Comparison of ENCODE assay signal across 26 mouse cellular contexts in the genomic region with DNA sequence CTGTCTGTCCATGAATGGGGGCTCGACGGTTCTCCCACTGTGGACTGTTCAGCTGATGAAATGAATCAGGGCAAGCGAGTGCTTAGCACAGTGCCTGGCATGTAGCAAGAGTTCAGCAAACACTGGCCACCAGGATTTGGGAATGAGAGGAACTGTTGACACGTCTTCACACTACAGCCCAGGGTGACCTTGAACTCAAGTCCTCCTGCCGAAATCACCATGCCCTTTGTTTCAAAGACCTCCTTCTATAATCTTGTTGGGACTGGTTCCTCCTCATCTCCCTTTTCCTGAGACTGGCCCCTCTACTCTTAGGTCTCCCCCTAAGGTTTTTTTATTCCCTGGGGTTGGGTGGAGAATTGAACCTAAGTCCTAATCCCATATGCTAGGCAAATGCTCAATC. TPM values are rescaled to one million over a fixed set of nuclear protein-coding genes. Genes with fewer than 3 reads are reported as not detected.
DNase-seq lines count a peak whose midpoint lies in the region; ATAC-seq and TF ChIP-seq lines count a peak whose summit lies in the region.
"Had no signal": no experiment of that assay in that cellular context is flagged by ENCODE, and none has a peak within 500 bp of the region (broad histone marks: within the 10 kb centered on the region; RNA-seq: fewer than 3 reads in every experiment).

No protein-coding gene starts in this region.

- ATAC-seq in heart, embryonic 12.5 days (ENCODE audit: insufficient number of reproducible peaks, low FRiP score): no peak
- ATAC-seq: activated CD4-positive, CD25-positive, alpha-beta regulatory T cell, adult 4 months; CD4-positive, CD25-positive, alpha-beta regulatory T cell, adult 4 months; Patski had no signal

- peak overlapping the region; percentile 97 for H3K27ac ChIP-seq in gastrocnemius, adult 2 months
- H3K27ac ChIP-seq in heart, embryonic 12.5 days (ENCODE audit: poor library complexity, severe bottlenecking): no peak overlapping the region
- no peak overlapping the region for H3K27ac ChIP-seq in heart, embryonic 10.5 days

- H3K36me3 ChIP-seq in heart, embryonic 12.5 days: peaks cover 2% of the 10 kb centered on the region
- H3K36me3 ChIP-seq in heart, embryonic 10.5 days: peaks cover 9% of the 10 kb centered on the region
- H3K36me3 ChIP-seq: G1E had no signal

- peaks cover 5% of the 10 kb centered on the region for H3K9me3 ChIP-seq in heart, embryonic 12.5 days (replicated peaks)
- H3K9me3 ChIP-seq in heart, embryonic 10.5 days: 0 out of 2 replicates have a peak, but pooled peaks cover 4% of the 10 kb centered on the region
- H3K9me3 ChIP-seq: G1E had no signal

- H3K4me1 ChIP-seq in heart, embryonic 12.5 days (replicated peaks): peaks cover 24% of the 10 kb centered on the region
- peaks cover 44% of the 10 kb centered on the region for H3K4me1 ChIP-seq in heart, embryonic 10.5 days

- 88% methylated on average over 5 of the region's 5 CpGs for WGBS in heart, embryonic 12.5 days
- 86% methylated on average over 5 of the region's 5 CpGs for WGBS in heart, embryonic 10.5 days

- H3K9ac ChIP-seq in heart, embryonic 12.5 days: no peak overlapping the region

- DNase-seq in gastrocnemius, adult 2 months: no peak
- no peak for DNase-seq in gastrocnemius, adult 8-10 months (ENCODE audit: low spot score in 2 of 2)
- DNase-seq in ES-CJ7 (ENCODE audit: low read depth, low spot score) (peak; percentile 57), R1 (ENCODE audit: low read depth, low spot score) (peak; percentile 52), ZHBTc4 (ENCODE audit: low read depth, low spot score) (peak; percentile 73)
- DNase-seq in thymus, adult 18-20 months: no peak
- no peak for DNase-seq in heart, embryonic 10.5 days (ENCODE audit: low spot score)
- DNase-seq: adrenal gland, adult 2 months; adrenal gland, adult 8-10 months; adrenal gland, postnatal 10 days; adrenal gland, postnatal 25 days; adrenal gland, postnatal 36 days; cerebellum, adult 11 months; cerebellum, adult 11-12 months; cerebellum, adult 18-20 months; cerebellum, adult 2 months; cerebellum, adult 8-10 months had no signal

- H3K4me3 ChIP-seq in gastrocnemius, adult 2 months: no peak overlapping the region
- no peak overlapping the region for H3K4me3 ChIP-seq in heart, embryonic 12.5 days
- no peak overlapping the region for H3K4me3 ChIP-seq in heart, embryonic 10.5 days

- no peak overlapping the region for H3K4me2 ChIP-seq in heart, embryonic 12.5 days

- no peak for TF ChIP-seq CTCF in gastrocnemius, adult 2 months (IDR thresholded peaks at IDR 0.05)

- no peaks in the 10 kb centered on the region for H3K27me3 ChIP-seq in heart, embryonic 12.5 days (replicated peaks)
- no peaks in the 10 kb centered on the region for H3K27me3 ChIP-seq in heart, embryonic 10.5 days (ENCODE audit: insufficient read depth, poor library complexity, severe bottlenecking)
- H3K27me3 ChIP-seq: CH12.LX, Patski had no signal

- intact Hi-C loops in gastrocnemius, adult 2 months (cut with DNase I): no loop called here

RNA-seq across cellular contexts. Expression of gene Trim63, which starts 2.6 kb away (rescaled TPM):
- total RNA-seq in gastrocnemius, adult 2 months (2021): 100 to 1,000 TPM; 250 to 325 TPM
- total RNA-seq in gastrocnemius, adult 8-10 months (2022): 100 to 1,000 TPM; 202 to 681 (median 229) TPM
- 90.7 and 93.9 TPM in 2 replicates for polyA plus RNA-seq in heart, embryonic 12.5 days (2016; fragmentation: Nextera tagmentation; extraction: Ambion mirVana)
- 47.5 and 77.0 TPM in 2 replicates for polyA plus RNA-seq in heart, embryonic 10.5 days (2016; fragmentation: Nextera tagmentation; extraction: Ambion mirVana)
- total RNA-seq: adrenal gland, adult 2 months; adrenal gland, adult 8-10 months; adrenal gland, postnatal 14 days; adrenal gland, postnatal 25 days; adrenal gland, postnatal 36 days; G1E; MEL had no signal
- polyA plus RNA-seq: activated CD4-positive, CD25-positive, alpha-beta regulatory T cell, adult 4 months; CD4-positive, CD25-positive, alpha-beta regulatory T cell, adult 4 months; G1E had no signal

RNA-seq across cellular contexts. Expression of gene Pdik1l, which starts 24.6 kb away (rescaled TPM):
- 1 to 10 TPM; 3.2 TPM for total RNA-seq in gastrocnemius, adult 2 months (2021)
- 1 to 10 TPM; 2.5 to 4.1 (median 3.4) TPM for total RNA-seq in gastrocnemius, adult 8-10 months (2022)
- 14.9 and 18.1 TPM in 2 replicates for polyA plus RNA-seq in heart, embryonic 12.5 days (2016; fragmentation: Nextera tagmentation; extraction: Ambion mirVana)
- polyA plus RNA-seq in heart, embryonic 10.5 days (2016; fragmentation: Nextera tagmentation; extraction: Ambion mirVana): 15.8 and 18.2 TPM in 2 replicates

RNA-seq across cellular contexts. Expression of gene Slc30a2, which starts 30.6 kb away (rescaled TPM):
- total RNA-seq in gastrocnemius, adult 2 months (2021): 10 to 100 TPM in 1 of 2 experiments, 1 to 10 TPM in 1; 4.4 to 25.8 TPM
- total RNA-seq in gastrocnemius, adult 8-10 months (2022): 10 to 100 TPM in 2 of 4 experiments, 1 to 10 TPM in 2; 3.4 to 20.1 (median 11.8) TPM
- 0.42 and 0.44 TPM in 2 replicates for polyA plus RNA-seq in heart, embryonic 12.5 days (2016; fragmentation: Nextera tagmentation; extraction: Ambion mirVana)
- 0.09 and 0.36 TPM in 2 replicates for polyA plus RNA-seq in heart, embryonic 10.5 days (2016; fragmentation: Nextera tagmentation; extraction: Ambion mirVana)
- polyA plus RNA-seq: C2C12, Patski had no signal

RNA-seq across cellular contexts. Expression of gene Grrp1, which starts 58.4 kb away (rescaled TPM):
- total RNA-seq in gastrocnemius, adult 2 months (2021): 1 to 10 TPM; 1.7 to 3.1 TPM
- 1 to 10 TPM; 1.7 to 2.5 (median 1.8) TPM for total RNA-seq in gastrocnemius, adult 8-10 months (2022)
- 4.5 TPM in 2 replicates for polyA plus RNA-seq in heart, embryonic 12.5 days (2016; fragmentation: Nextera tagmentation; extraction: Ambion mirVana)
- 6.3 and 8.8 TPM in 2 replicates for polyA plus RNA-seq in heart, embryonic 10.5 days (2016; fragmentation: Nextera tagmentation; extraction: Ambion mirVana)
- total RNA-seq: CH12.LX, G1E, MEL had no signal
- polyA plus RNA-seq: activated CD4-positive, CD25-positive, alpha-beta regulatory T cell, adult 4 months; C2C12; CD4-positive, CD25-positive, alpha-beta regulatory T cell, adult 4 months; G1E; Patski had no signal

Comparison
In these comparisons a context has a peak if more than half of its experiments do, and no peak if none do; other contexts are left out.
1. DNase-seq: peak in ES-CJ7 (single experiment), R1 (single experiment) and ZHBTc4 (single experiment); none in gastrocnemius, adult 2 months (single experiment), gastrocnemius, adult 8-10 months (0 of 2), thymus, adult 18-20 months (0 of 2) and heart, embryonic 10.5 days (single experiment).